Mouse (Mus musculus) adrenal gland, postnatal 14 days (tissue): ENCODE measurements around the gene Tes. TPM values are rescaled to one million over a fixed set of nuclear protein-coding genes. Genes with fewer than 3 reads are reported as not detected.

ENCODE experiments used
- total RNA-seq: library from RNA; stranded (reverse); gene quantifications from 2 replicates; pipeline ENCODE4 v1.2.3, GENCODE M21; 2021

Tes gene
- total RNA-seq, 1 experiment from 2014 or later = 12.3 TPM

Other genes with a start within 250 kb of the Tes start
- 1.0 and 1.1 TPM in 2 replicates for gene Tfec, start 166.7 kb upstream of the Tes start, total RNA-seq
- 55.3 and 61.5 TPM in 2 replicates for gene Cav2, start 216.0 kb downstream of the Tes start, total RNA-seq
- gene Cav1, start 241.2 kb downstream of the Tes start, total RNA-seq = 381 and 383 TPM in 2 replicates